In the genomic region with DNA sequence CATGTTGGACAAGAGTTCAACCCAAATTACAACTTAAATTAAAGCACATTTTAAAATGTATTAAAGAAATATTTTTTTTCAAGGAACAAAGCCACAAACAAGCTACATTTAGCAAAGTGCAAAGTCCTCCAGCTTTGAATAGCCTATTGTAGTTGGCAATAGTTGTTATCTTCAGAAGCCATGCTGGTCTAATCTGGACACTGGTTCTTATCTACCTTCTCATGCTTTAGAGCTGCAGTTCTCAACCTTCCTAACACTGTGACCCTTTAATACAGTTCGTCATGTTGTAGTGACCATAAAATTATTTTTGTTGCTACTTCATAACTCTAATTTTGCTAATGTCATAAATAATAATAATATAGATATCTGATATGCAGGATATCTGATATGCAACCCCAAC, we compare ENCODE assay signal across 19 mouse cellular contexts.
A peak's percentile ranks its signal among the peaks of the same experiment; 100 is the strongest.
DNase-seq lines count a peak whose midpoint lies in the region; ATAC-seq and TF ChIP-seq lines count a peak whose summit lies in the region.
"Had no signal": no experiment of that assay in that cellular context is flagged by ENCODE, and none has a peak within 500 bp of the region (broad histone marks: within the 10 kb centered on the region; RNA-seq: fewer than 3 reads in every experiment).

No protein-coding gene starts in this region.

- no peaks in the 10 kb centered on the region for H3K79me2 ChIP-seq in MEL (ENCODE audit: control insufficient read depth, insufficient read depth, low read length, poor library complexity)

- no peak overlapping the region for H3K27ac ChIP-seq in MEL (ENCODE audit: control insufficient read depth, low read depth, low read length)
- H3K27ac ChIP-seq in liver, embryonic 14.5 days, result no peak overlapping the region
- no peak overlapping the region for H3K27ac ChIP-seq in midbrain, postnatal 0 days (ENCODE audit: low read depth, low read length)
- H3K27ac ChIP-seq: embryonic facial prominence, embryonic 12.5 days; forebrain, embryonic 15.5 days; heart, embryonic 13.5 days; hindbrain, embryonic 12.5 days had no signal

- H3K4me1 ChIP-seq in G1E (ENCODE audit: insufficient read depth, low read depth, low read length), result peaks cover 8% of the 10 kb centered on the region
- peaks cover 0 to 3% of the 10 kb centered on the region in 2 experiments; a peak in 3 of 4 replicates for H3K4me1 ChIP-seq in MEL (ENCODE audit: control insufficient read depth in 1 of 2, insufficient read depth in 2 of 2, low read length in 2 of 2)
- H3K4me1 ChIP-seq in liver, embryonic 14.5 days (replicated peaks; ENCODE audit: control insufficient read depth in 2 of 2, insufficient read depth in 2 of 2, low read length in 1 of 2), result peaks cover 2 to 3% of the 10 kb centered on the region in 2 experiments; a peak in 2 of 4 replicates
- H3K4me1 ChIP-seq in midbrain, postnatal 0 days (ENCODE audit: insufficient read depth, low read length), result no peaks in the 10 kb centered on the region
- H3K4me1 ChIP-seq: embryonic facial prominence, embryonic 12.5 days; forebrain, embryonic 15.5 days; heart, embryonic 13.5 days; hindbrain, embryonic 12.5 days had no signal

- no peak for DNase-seq in G1E (ENCODE audit: low spot score)
- peak; percentile 19 for DNase-seq in MEL (ENCODE audit: low read depth, low spot score)
- peak in 1 of 3 experiments; percentile 13 for DNase-seq in liver, embryonic 14.5 days (ENCODE audit: low read depth in 3 of 3, low spot score in 3 of 3)
- no peak for DNase-seq in layer of hippocampus, postnatal 14 days (ENCODE audit: low spot score in 2 of 2)
- DNase-seq in midbrain, postnatal 0 days (ENCODE audit: low spot score), result no peak
- DNase-seq: adrenal gland, postnatal 14 days; cerebellum, adult 11 months; cerebellum, adult 8-10 months; cerebellum, postnatal 25 days; gastrocnemius, postnatal 36 days; heart, adult 11 months; heart, postnatal 36 days had no signal

- peak; percentile 63; the same call in 1 of the 2 replicates for ATAC-seq in G1E (ENCODE audit: extremely low read depth, insufficient number of reproducible peaks, low FRiP score, poor library complexity, severe bottlenecking)
- peak; percentile 75; the same call in 1 of the 2 replicates for ATAC-seq in liver, embryonic 14.5 days (ENCODE audit: insufficient read depth)
- ATAC-seq in megakaryocyte-erythroid progenitor cell, adult 5-6 weeks (replicated peaks; ENCODE audit: low FRiP score, low TSS enrichment, poor library complexity, severe bottlenecking), result peak; percentile 83
- no peak for ATAC-seq in midbrain, postnatal 0 days (ENCODE audit: low FRiP score)
- ATAC-seq: forebrain, embryonic 15.5 days; hindbrain, embryonic 16.5 days; Patski had no signal

- peak; percentile 71 to 85 for TF ChIP-seq EP300 in MEL (IDR thresholded peaks at IDR 0.05; ENCODE audit: low read depth in 1 of 2, low read length in 2 of 2)
- TF ChIP-seq EP300 in liver, embryonic 14.5 days (IDR thresholded peaks at IDR 0.05; ENCODE audit: low read depth), result peak; percentile 51; the same call in 1 of the 2 replicates

- TF ChIP-seq CTCF in G1E (IDR thresholded peaks at IDR 0.05; ENCODE audit: low read depth, low read length) (no peak), MEL (IDR thresholded peaks at IDR 0.05 in 2 of 3, conservative IDR thresholded peaks at IDR 0.05 in 1 of 3; ENCODE audit: control insufficient read depth in 1 of 3, insufficient read depth in 1 of 3, low read depth in 2 of 3, low read length in 3 of 3, poor library complexity in 1 of 3, severe bottlenecking in 1 of 3) (no peak)
- no peak for TF ChIP-seq CTCF in liver, embryonic 14.5 days (IDR thresholded peaks at IDR 0.05; ENCODE audit: low read depth)
- no peak for TF ChIP-seq CTCF in midbrain, postnatal 0 days (IDR thresholded peaks at IDR 0.05)

- peaks cover 22% of the 10 kb centered on the region for H3K36me3 ChIP-seq in G1E (replicated peaks)
- H3K36me3 ChIP-seq in MEL (ENCODE audit: control insufficient read depth in 1 of 2, insufficient read depth in 2 of 2, low read length in 2 of 2), result peaks cover 1 to 15% of the 10 kb centered on the region in 2 experiments; a peak in 3 of 4 replicates
- no peaks in the 10 kb centered on the region for H3K36me3 ChIP-seq in liver, embryonic 14.5 days (replicated peaks; ENCODE audit: control insufficient read depth, insufficient read depth, low read depth)
- no peaks in the 10 kb centered on the region for H3K36me3 ChIP-seq in midbrain, postnatal 0 days (ENCODE audit: insufficient read depth, low read length)

- no peak overlapping the region for H3K4me3 ChIP-seq in G1E (ENCODE audit: low read depth, low read length)
- no peak overlapping the region for H3K4me3 ChIP-seq in MEL (ENCODE audit: control insufficient read depth in 1 of 2, insufficient read depth in 1 of 2, low read depth in 2 of 2, low read length in 2 of 2)
- no peak overlapping the region for H3K4me3 ChIP-seq in liver, embryonic 14.5 days (ENCODE audit: insufficient read depth in 1 of 2, low read depth in 2 of 2, low read length in 2 of 2)
- H3K4me3 ChIP-seq in midbrain, postnatal 0 days (ENCODE audit: low read depth, low read length), result no peak overlapping the region
- H3K4me3 ChIP-seq: embryonic facial prominence, embryonic 12.5 days; forebrain, embryonic 15.5 days; heart, embryonic 13.5 days; hindbrain, embryonic 12.5 days had no signal

- H3K9me3 ChIP-seq in G1E (replicated peaks) (no peaks in the 10 kb centered on the region), MEL (replicated peaks; ENCODE audit: insufficient read depth, low read length) (no peaks in the 10 kb centered on the region)
- no peaks in the 10 kb centered on the region for H3K9me3 ChIP-seq in liver, embryonic 14.5 days (ENCODE audit: control insufficient read depth, low read length)
- H3K9me3 ChIP-seq in midbrain, postnatal 0 days (ENCODE audit: low read length), result no peaks in the 10 kb centered on the region
- H3K9me3 ChIP-seq: embryonic facial prominence, embryonic 12.5 days; forebrain, embryonic 15.5 days; heart, embryonic 13.5 days; hindbrain, embryonic 12.5 days had no signal

- H3K27me3 ChIP-seq in G1E (ENCODE audit: insufficient read depth, low read length) (no peaks in the 10 kb centered on the region), MEL (ENCODE audit: control insufficient read depth in 1 of 2, insufficient read depth in 2 of 2, low read length in 2 of 2) (no peaks in the 10 kb centered on the region)
- no peaks in the 10 kb centered on the region for H3K27me3 ChIP-seq in liver, embryonic 14.5 days (ENCODE audit: control insufficient read depth, insufficient read depth, low read length)
- H3K27me3 ChIP-seq in midbrain, postnatal 0 days (ENCODE audit: insufficient read depth, low read length), result no peaks in the 10 kb centered on the region
- H3K27me3 ChIP-seq: embryonic facial prominence, embryonic 12.5 days; forebrain, embryonic 15.5 days; heart, embryonic 13.5 days; hindbrain, embryonic 12.5 days; Patski had no signal

- H3K4me2 ChIP-seq in liver, embryonic 14.5 days (ENCODE audit: low read depth), result no peak overlapping the region
- H3K4me2 ChIP-seq in midbrain, postnatal 0 days (ENCODE audit: low read depth, low read length, poor library complexity, severe bottlenecking), result no peak overlapping the region
- H3K4me2 ChIP-seq: embryonic facial prominence, embryonic 12.5 days; forebrain, embryonic 15.5 days; heart, embryonic 13.5 days; hindbrain, embryonic 12.5 days had no signal

- no peak overlapping the region for H3K9ac ChIP-seq in MEL (ENCODE audit: control insufficient read depth, low read depth, low read length, poor library complexity, severe bottlenecking)
- H3K9ac ChIP-seq in liver, embryonic 14.5 days (replicated peaks), result no peak overlapping the region
- no peak overlapping the region for H3K9ac ChIP-seq in midbrain, postnatal 0 days (replicated peaks; ENCODE audit: low read length, poor library complexity, severe bottlenecking)
- H3K9ac ChIP-seq: embryonic facial prominence, embryonic 12.5 days; forebrain, embryonic 15.5 days; heart, embryonic 13.5 days; hindbrain, embryonic 12.5 days had no signal

- TF ChIP-seq RAD21 in MEL (IDR thresholded peaks at IDR 0.05; ENCODE audit: low read depth, low read length), result no peak

- TF ChIP-seq POLR2A in MEL (IDR thresholded peaks at IDR 0.05; ENCODE audit: control insufficient read depth in 1 of 2, insufficient read depth in 1 of 2, low read depth in 1 of 2, low read length in 2 of 2, poor library complexity in 1 of 2), result no peak

- WGBS in liver, embryonic 14.5 days (ENCODE audit: insufficient replicate concordance), result 26% methylated on average over 1 of the region's 1 CpGs
- WGBS in midbrain, postnatal 0 days, result 92% methylated on average over 1 of the region's 1 CpGs

TF ChIP-seq in MEL, 35 proteins besides CTCF, POLR2A, EP300 and RAD21 (continues in another document):
- TF ChIP-seq CHD1 (IDR thresholded peaks at IDR 0.05; ENCODE audit: low read depth, low read length), result no peak
- TF ChIP-seq MAFK (IDR thresholded peaks at IDR 0.05; ENCODE audit: borderline replicate concordance, low read depth, low read length), result no peak
- TF ChIP-seq MYB (IDR thresholded peaks at IDR 0.05; ENCODE audit: low read depth, low read length), result no peak
- TF ChIP-seq POLR2AphosphoS2 (IDR thresholded peaks at IDR 0.05; ENCODE audit: low read length), result no peak
- peak; percentile 30; the same call in 1 of the 2 replicates for TF ChIP-seq ETS1 (IDR thresholded peaks at IDR 0.05; ENCODE audit: low read depth, low read length)
- no peak for TF ChIP-seq ELF1 (IDR thresholded peaks at IDR 0.05; ENCODE audit: low read depth, low read length)
- TF ChIP-seq TAL1 (IDR thresholded peaks at IDR 0.05; ENCODE audit: low read length), result peak; percentile 27; the same call in 1 of the 2 replicates
- TF ChIP-seq KAT2A (conservative IDR thresholded peaks at IDR 0.05; ENCODE audit: low read depth, low read length), result no peak
- no peak for TF ChIP-seq JUND (IDR thresholded peaks at IDR 0.05; ENCODE audit: low read depth, low read length)
- TF ChIP-seq TBP (IDR thresholded peaks at IDR 0.05; ENCODE audit: low read depth, low read length), result no peak
- TF ChIP-seq CHD2 (IDR thresholded peaks at IDR 0.05; ENCODE audit: low read length), result no peak
- no peak for TF ChIP-seq MEF2A (IDR thresholded peaks at IDR 0.05; ENCODE audit: extremely low read depth, insufficient replicate concordance, low read depth, low read length, poor library complexity, severe bottlenecking)
- TF ChIP-seq NELFE (IDR thresholded peaks at IDR 0.05; ENCODE audit: low read depth, low read length), result no peak
- TF ChIP-seq E2F4 (IDR thresholded peaks at IDR 0.05; ENCODE audit: borderline replicate concordance, low read depth, low read length), result no peak
- TF ChIP-seq ZNF384 (IDR thresholded peaks at IDR 0.05; ENCODE audit: low read depth, low read length), result 0 out of 2 replicates have a peak, but pooled peaks have one; percentile 25
- TF ChIP-seq MXI1 (IDR thresholded peaks at IDR 0.05; ENCODE audit: low read depth, low read length), result no peak
- no peak for TF ChIP-seq GABPA (IDR thresholded peaks at IDR 0.05; ENCODE audit: low read depth, low read length)
- TF ChIP-seq TCF12 (IDR thresholded peaks at IDR 0.05; ENCODE audit: low read depth, low read length), result peak; percentile 86
- TF ChIP-seq GATA1 (IDR thresholded peaks at IDR 0.05; ENCODE audit: low read depth, low read length), result peak; percentile 83
- TF ChIP-seq SMC3 (IDR thresholded peaks at IDR 0.05; ENCODE audit: low read depth, low read length), result no peak
